Mouse (Mus musculus) kidney, adult 2 months (tissue): ENCODE measurements around the gene Acsl4.

Experiments
- CTCF ChIP-seq: fragments of 200-500 bp; conservative IDR thresholded peaks from 2 replicates; pipeline ENCODE4 v1.5.1; 2011; ENCODE audit warnings: low read depth, mild to moderate bottlenecking, control low read depth, low read length, moderate library complexity, mixed read lengths; ENCODE audit not compliant: insufficient read depth, insufficient read length
- POLR2A ChIP-seq: fragments of 200-500 bp; IDR thresholded peaks from one replicate; pipeline ENCODE4 v1.6.1; 2011; ENCODE audit warnings: low read depth, low read length, control low read depth

DNA sequence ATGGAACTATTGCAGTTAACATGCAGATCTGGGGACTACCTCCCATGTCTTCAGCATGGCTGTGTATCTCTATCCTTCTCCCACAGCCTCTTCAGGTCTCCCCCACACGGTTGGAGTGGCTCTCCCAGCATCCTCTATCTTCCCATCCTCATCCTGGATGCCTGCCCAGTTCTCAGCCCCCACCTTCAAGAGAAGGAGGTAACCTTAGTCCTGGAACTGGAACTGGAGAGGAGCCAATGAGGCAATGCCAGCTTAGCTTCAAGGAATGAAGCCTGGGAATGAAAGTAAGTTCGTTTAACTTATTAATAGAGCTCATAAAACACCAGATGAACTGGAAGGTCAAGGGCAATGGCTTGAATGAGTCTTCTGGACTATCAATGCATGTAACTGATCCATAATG is 86.9 kb downstream of the Acsl4 start:
- TF ChIP-seq POLR2A (no peak), CTCF (no peak)
